Mouse (Mus musculus) embryonic facial prominence, embryonic 13.5 days (tissue): ENCODE measurements around the gene Gzmf. TPM values are rescaled to one million over a fixed set of nuclear protein-coding genes. Genes with fewer than 3 reads are reported as not detected.
"Not testable (repeated sequence)": the region's sequence is repeated elsewhere in the genome, so short reads cannot be mapped to it uniquely, and the experiment has no call there.

Source experiments
- ATAC-seq: fragments of 200-750 bp; cut with Nextera tagmentation; 2 replicates; pipeline ENCODE4 v1.8.0; 2017; ENCODE audit warnings: low read depth; ENCODE audit not compliant: insufficient number of reproducible peaks, insufficient read depth, low FRiP score, low TSS enrichment
- H3K27ac ChIP-seq: fragments of 300-500 bp; sonication (generic); 2 replicates; pipeline ENCODE4 v1.5.1; 2015; ENCODE audit warnings: moderate library complexity, mild to moderate bottlenecking, inconsistent platforms
- H3K27me3 ChIP-seq: fragments of 300-500 bp; sonication (generic); 2 replicates; pipeline ENCODE4 v1.6.1; 2015; ENCODE audit warnings: mild to moderate bottlenecking, inconsistent platforms
- H3K36me3 ChIP-seq: fragments of 300-500 bp; sonication (generic); 2 replicates; pipeline ENCODE4 v1.6.1; 2015; ENCODE audit warnings: mild to moderate bottlenecking, inconsistent platforms
- H3K4me1 ChIP-seq: fragments of 300-500 bp; sonication (generic); 2 replicates; pipeline ENCODE4 v1.6.1; 2015; ENCODE audit warnings: inconsistent platforms
- H3K4me2 ChIP-seq: fragments of 300-500 bp; sonication (generic); 2 replicates; pipeline ENCODE4 v1.6.1; 2015; ENCODE audit warnings: moderate library complexity, mild to moderate bottlenecking, inconsistent platforms
- H3K4me3 ChIP-seq: fragments of 300-500 bp; sonication (generic); 2 replicates; pipeline ENCODE4 v1.5.1; 2015; ENCODE audit warnings: mild to moderate bottlenecking, inconsistent platforms
- H3K9ac ChIP-seq: fragments of 300-500 bp; sonication (generic); 2 replicates; pipeline ENCODE4 v1.6.1; 2015; ENCODE audit warnings: mild to moderate bottlenecking, inconsistent platforms
- H3K9me3 ChIP-seq: fragments of 300-500 bp; sonication (generic); 2 replicates; pipeline ENCODE4 v1.6.1; 2016; ENCODE audit warnings: inconsistent platforms
- WGBS: fragments of 180-500 bp; shearing (Covaris S2); methylation state at CpG from one replicate; pipeline ENCODE4 v1.1.7; 2015; ENCODE audit warnings: mixed read lengths; 5-methylcytosine and 5-hydroxymethylcytosine counted together
- polyA plus RNA-seq: library from polyadenylated mRNA; unstranded; fragments of >200 nt; fragmentation: Nextera tagmentation; extraction: Ambion mirVana; gene quantifications from 2 replicates; pipeline ENCODE4 v1.2.1, GENCODE M21; 2015

The Gzmf gene
- not detected in 2 replicates for polyA plus RNA-seq

GRCm38 (mm10) chr14:56211317-56211716 is at the start of gene Gzmf:
Gzmf (minus strand) TSS chr14:56211417.
- WGBS, result 94% methylated on average over 4 of the region's 4 CpGs
- Histone ChIP-seq H3K4me2 (no peak within 1 kb of the TSS), H3K9me3 (no peaks in the 10 kb centered on the region), H3K9ac (no peak within 1 kb of the TSS), H3K4me3 (no peak within 1 kb of the TSS), H3K27me3 (no peaks in the 10 kb centered on the region), H3K36me3 (no peaks in the 10 kb centered on the region), H3K27ac (no peak within 1 kb of the TSS), H3K4me1 (no peaks in the 10 kb centered on the region)
- no peak for ATAC-seq

GRCm38 (mm10) chr14:56240409-56240808 is 29.2 kb upstream of the Gzmf start:
- Histone ChIP-seq H3K4me1 (no peaks in the 10 kb centered on the region), H3K4me2 (no peak overlapping the region), H3K36me3 (no peaks in the 10 kb centered on the region), H3K4me3 (no peak overlapping the region), H3K9me3 (no peaks in the 10 kb centered on the region), H3K27me3 (no peaks in the 10 kb centered on the region), H3K27ac (no peak overlapping the region), H3K9ac (no peak overlapping the region)
- ATAC-seq, result no peak

GRCm38 (mm10) chr14:56234556-56234955 is 23.3 kb upstream of the Gzmf start, which contains the start of gene Gzmc:
Gzmc (minus strand) TSS chr14:56234656.
- H3K9me3 ChIP-seq, result no peaks in the 10 kb centered on the region
- H3K4me3 ChIP-seq, result no peak within 1 kb of the TSS
- H3K4me1 ChIP-seq, result no peaks in the 10 kb centered on the region
- H3K36me3 ChIP-seq, result no peaks in the 10 kb centered on the region
- H3K4me2 ChIP-seq, result no peak within 1 kb of the TSS
- ATAC-seq, result no peak
- 67% methylated on average over 2 of the region's 2 CpGs for WGBS
- no peaks in the 10 kb centered on the region for H3K27me3 ChIP-seq
- H3K9ac ChIP-seq, result no peak within 1 kb of the TSS
- H3K27ac ChIP-seq, result no peak within 1 kb of the TSS

- Histone ChIP-seq H3K36me3 (no peaks in the 10 kb centered on the region), H3K4me1 (no peaks in the 10 kb centered on the region), H3K9me3 (no peaks in the 10 kb centered on the region), H3K4me2 (no peak overlapping the region), H3K9ac (no peak overlapping the region), H3K27ac (no peak overlapping the region), H3K27me3 (no peaks in the 10 kb centered on the region), H3K4me3 (no peak overlapping the region)
- WGBS, result 73% methylated on average over 1 of the region's 1 CpGs
- no peak for ATAC-seq
Measured at GRCm38 (mm10) chr14:56205613-56206012, 5.6 kb downstream of the Gzmf start.

- H3K27ac ChIP-seq, ATAC-seq, H3K27me3 ChIP-seq, H3K36me3 ChIP-seq, H3K9me3 ChIP-seq, H3K4me2 ChIP-seq, H3K4me3 ChIP-seq, H3K9ac ChIP-seq, H3K4me1 ChIP-seq: not testable (repeated sequence)
- WGBS, result 32% methylated on average over 5 of the region's 5 CpGs
Measured at GRCm38 (mm10) chr14:56205021-56205420, 6.2 kb downstream of the Gzmf start.

GRCm38 (mm10) chr14:56203975-56204374 is 7.2 kb downstream of the Gzmf start:
- Histone ChIP-seq H3K9me3 (no peaks in the 10 kb centered on the region), H3K4me1 (no peaks in the 10 kb centered on the region), H3K27ac (no peak overlapping the region), H3K4me3 (no peak overlapping the region), H3K36me3 (no peaks in the 10 kb centered on the region), H3K27me3 (no peaks in the 10 kb centered on the region), H3K4me2 (no peak overlapping the region), H3K9ac (no peak overlapping the region)
- ATAC-seq, result no peak
- 7% methylated on average over 2 of the region's 2 CpGs for WGBS

GRCm38 (mm10) chr14:56186946-56187345 is 24.3 kb downstream of the Gzmf start:
- no peaks in the 10 kb centered on the region for H3K9me3 ChIP-seq
- H3K4me3 ChIP-seq, result no peak overlapping the region
- 62% methylated on average over 6 of the region's 6 CpGs for WGBS
- H3K36me3 ChIP-seq, result no peaks in the 10 kb centered on the region
- H3K27ac ChIP-seq, result no peak overlapping the region
- no peaks in the 10 kb centered on the region for H3K27me3 ChIP-seq
- ATAC-seq, result no peak
- H3K9ac ChIP-seq, result no peak overlapping the region
- H3K4me1 ChIP-seq, result no peaks in the 10 kb centered on the region
- H3K4me2 ChIP-seq, result no peak overlapping the region

GRCm38 (mm10) chr14:56186521-56186920 is 24.7 kb downstream of the Gzmf start:
- no peak for ATAC-seq
- 67% methylated on average over 5 of the region's 5 CpGs for WGBS

GRCm38 (mm10) chr14:56177651-56178050 is 33.6 kb downstream of the Gzmf start:
- not testable (repeated sequence) for H3K27me3 ChIP-seq

More at GRCm38 (mm10) chr14:56186521-56186920, 24.7 kb downstream of the Gzmf start:
- H3K27ac ChIP-seq, result no peak overlapping the region
- no peak overlapping the region for H3K9ac ChIP-seq
- H3K27me3 ChIP-seq, result no peaks in the 10 kb centered on the region
- H3K4me2 ChIP-seq, result no peak overlapping the region
- no peaks in the 10 kb centered on the region for H3K36me3 ChIP-seq
- H3K4me3 ChIP-seq, result no peak overlapping the region
- no peaks in the 10 kb centered on the region for H3K9me3 ChIP-seq
- H3K4me1 ChIP-seq, result no peaks in the 10 kb centered on the region

GRCm38 (mm10) chr14:56174499-56174898 is 36.7 kb downstream of the Gzmf start, which contains the start of gene Gzmn:
Gzmn (minus strand) TSS chr14:56174599.
- Histone ChIP-seq H3K4me3 (no peak within 1 kb of the TSS), H3K36me3 (no peaks in the 10 kb centered on the region), H3K9ac (no peak within 1 kb of the TSS), H3K27ac (no peak within 1 kb of the TSS), H3K4me1 (no peaks in the 10 kb centered on the region), H3K4me2 (no peak within 1 kb of the TSS), H3K9me3 (no peaks in the 10 kb centered on the region), H3K27me3 (no peaks in the 10 kb centered on the region)
- WGBS, result 91% methylated on average over 5 of the region's 5 CpGs
- no peak for ATAC-seq

More at GRCm38 (mm10) chr14:56177651-56178050, 33.6 kb downstream of the Gzmf start:
- ATAC-seq, H3K9ac ChIP-seq, H3K9me3 ChIP-seq, H3K4me1 ChIP-seq, H3K4me3 ChIP-seq, H3K4me2 ChIP-seq, H3K36me3 ChIP-seq, H3K27ac ChIP-seq: not testable (repeated sequence)
- WGBS, result 24% methylated on average over 8 of the region's 8 CpGs

- Histone ChIP-seq H3K4me1 (no peaks in the 10 kb centered on the region), H3K27me3 (no peaks in the 10 kb centered on the region), H3K4me2 (no peak overlapping the region), H3K9me3 (no peaks in the 10 kb centered on the region), H3K9ac (no peak overlapping the region), H3K4me3 (no peak overlapping the region), H3K36me3 (no peaks in the 10 kb centered on the region), H3K27ac (no peak overlapping the region)
- ATAC-seq, result no peak
- 91% methylated on average over 6 of the region's 6 CpGs for WGBS
Measured at GRCm38 (mm10) chr14:56173396-56173795, 37.8 kb downstream of the Gzmf start.

GRCm38 (mm10) chr14:56172744-56173143 is 38.5 kb downstream of the Gzmf start:
- Histone ChIP-seq H3K4me1 (no peaks in the 10 kb centered on the region), H3K9ac (no peak overlapping the region), H3K27me3 (no peaks in the 10 kb centered on the region), H3K36me3 (no peaks in the 10 kb centered on the region), H3K9me3 (no peaks in the 10 kb centered on the region), H3K4me3 (no peak overlapping the region), H3K4me2 (no peak overlapping the region), H3K27ac (no peak overlapping the region)
- 90% methylated on average over 5 of the region's 5 CpGs for WGBS
- no peak for ATAC-seq

GRCm38 (mm10) chr14:56168009-56168408 is 43.2 kb downstream of the Gzmf start:
- no peaks in the 10 kb centered on the region for H3K9me3 ChIP-seq
- no peak overlapping the region for H3K27ac ChIP-seq
- ATAC-seq, result no peak
- H3K36me3 ChIP-seq, result no peaks in the 10 kb centered on the region
- no peak overlapping the region for H3K4me2 ChIP-seq
- 77% methylated on average over 6 of the region's 6 CpGs for WGBS
- no peak overlapping the region for H3K9ac ChIP-seq
- H3K4me3 ChIP-seq, result no peak overlapping the region
- no peaks in the 10 kb centered on the region for H3K27me3 ChIP-seq
- H3K4me1 ChIP-seq, result no peaks in the 10 kb centered on the region
